Mouse (Mus musculus) bone marrow macrophage, adult 2 months (primary cell): ENCODE data around the gene Gstt1.

Experiments used
- CTCF ChIP-seq: IDR thresholded peaks from 2 replicates; pipeline ENCODE4 v1.5.1; 2012; ENCODE audit warnings: low read depth, mild to moderate bottlenecking, low read length, moderate library complexity
- POLR2A ChIP-seq: IDR thresholded peaks from 2 replicates; pipeline ENCODE4 v1.6.1; 2012; ENCODE audit warnings: mild to moderate bottlenecking, low read depth, low read length, borderline replicate concordance

DNA sequence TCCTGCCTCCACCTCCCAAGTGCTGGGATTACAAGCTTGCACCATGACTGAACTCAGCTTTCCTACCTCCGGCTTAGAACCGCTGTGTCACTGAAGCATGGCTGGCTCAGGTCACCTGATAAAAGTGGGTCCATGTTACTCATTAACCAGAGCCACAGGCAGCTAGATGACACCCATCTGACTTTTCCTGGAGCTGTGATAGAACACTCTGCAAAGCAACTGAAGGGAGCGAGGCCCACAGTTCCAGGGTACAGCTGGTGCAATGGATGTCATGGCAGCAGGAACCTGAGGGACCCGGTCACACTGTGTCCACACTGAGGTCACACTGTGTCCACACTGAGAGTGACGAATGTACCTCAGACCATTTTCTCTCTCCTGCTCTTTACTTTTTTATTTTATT is 8.5 kb downstream of the Gstt1 start:
- TF ChIP-seq POLR2A (no peak), CTCF (no peak)
